Mouse (Mus musculus): ENCODE measurements around the gene Gm21190.
"Not testable (repeated sequence)": the region's sequence is repeated elsewhere in the genome, so short reads cannot be mapped to it uniquely, and the experiment has no call there.

GRCm38 (mm10) chr5:15483576-15483975, 45.4 kb downstream of the Gm21190 start:
- not testable (repeated sequence) for TF ChIP-seq POLR2A, CTCF (IDR thresholded peaks at IDR 0.05; ENCODE audit: extremely low read depth, insufficient read depth, low read length)
